Mouse (Mus musculus) heart, postnatal 0 days (tissue): ENCODE measurements around the gene Ppp1r12a. TPM values are rescaled to one million over a fixed set of nuclear protein-coding genes. Genes with fewer than 3 reads are reported as not detected.
A peak's percentile ranks its signal among the peaks of the same experiment; 100 is the strongest.

Experiments used
- ATAC-seq: fragments of 200-750 bp; cut with Nextera tagmentation; 2 replicates; pipeline ENCODE4 v1.8.0; 2017; ENCODE audit warnings: low read depth, moderate number of reproducible peaks, moderate library complexity; ENCODE audit not compliant: insufficient read depth
- DNase-seq: peaks from one replicate; pipeline ENCODE4 v3.0.0-alpha.2; 2016; ENCODE audit warnings: low spot score
- H3K27ac ChIP-seq: fragments of 300-500 bp; sonication (generic); 2 replicates; pipeline ENCODE4 v1.5.1; 2014; ENCODE audit warnings: low read depth, mild to moderate bottlenecking
- H3K27me3 ChIP-seq: fragments of 300-500 bp; sonication (generic); 2 replicates; pipeline ENCODE4 v1.6.1; 2014; ENCODE audit warnings: low read length, mixed read lengths; ENCODE audit not compliant: control insufficient read depth, insufficient read depth
- H3K36me3 ChIP-seq: fragments of 300-500 bp; sonication (generic); replicated peaks from 2 replicates; pipeline ENCODE4 v1.6.1; 2014; ENCODE audit warnings: low read length, mixed read lengths; ENCODE audit not compliant: control insufficient read depth, insufficient read depth
- H3K4me1 ChIP-seq: fragments of 300-500 bp; sonication (generic); 2 replicates; pipeline ENCODE4 v1.6.1; 2014; ENCODE audit warnings: antibody characterized with exemption; ENCODE audit not compliant: control insufficient read depth, insufficient read depth
- H3K4me2 ChIP-seq: fragments of 300-500 bp; sonication (generic); 2 replicates; pipeline ENCODE4 v1.6.1; 2014; ENCODE audit warnings: low read depth, mild to moderate bottlenecking, low read length, moderate library complexity
- H3K4me3 ChIP-seq: fragments of 300-500 bp; sonication (generic); 2 replicates; pipeline ENCODE4 v1.5.1; 2014; ENCODE audit warnings: low read depth, low read length
- H3K9ac ChIP-seq: fragments of 300-500 bp; sonication (generic); replicated peaks from 2 replicates; pipeline ENCODE4 v1.6.1; 2014; ENCODE audit warnings: low read depth, low read length, mixed read lengths
- H3K9me3 ChIP-seq: fragments of 300-500 bp; sonication (generic); replicated peaks from 2 replicates; pipeline ENCODE4 v1.6.1; 2016; ENCODE audit warnings: low read length; ENCODE audit not compliant: control insufficient read depth
- CTCF ChIP-seq: IDR thresholded peaks from 2 replicates; pipeline ENCODE4 v1.5.1; 2016; ENCODE audit warnings: antibody characterized with exemption, control low read depth, low read depth
- EP300 ChIP-seq: IDR thresholded peaks from 2 replicates; pipeline ENCODE4 v1.6.1; 2016; ENCODE audit warnings: antibody characterized with exemption, low read depth
- WGBS: fragments of 180-500 bp; shearing (Covaris S2); extraction: QIAGEN DNeasy Blood & Tissue Kit; methylation state at CpG from one replicate; pipeline ENCODE4 v1.1.7; 2014; 5-methylcytosine and 5-hydroxymethylcytosine counted together
- polyA plus RNA-seq: library from polyadenylated mRNA; unstranded; fragments of >200 nt; fragmentation: Nextera tagmentation; extraction: Ambion mirVana; gene quantifications from 2 replicates; pipeline ENCODE4 v1.2.1, GENCODE M21; 2015
- total RNA-seq: library from RNA; depleted of rRNA; stranded (reverse); fragments of >200 nt; gene quantifications from 2 replicates; pipeline ENCODE4 v1.2.3, GENCODE M21; 2014; ENCODE audit warnings: low replicate concordance

Gene Ppp1r12a
- total and polyA plus RNA-seq, 2 experiments from 2014 or later, result 78.1 to 87.8 TPM

DNA sequence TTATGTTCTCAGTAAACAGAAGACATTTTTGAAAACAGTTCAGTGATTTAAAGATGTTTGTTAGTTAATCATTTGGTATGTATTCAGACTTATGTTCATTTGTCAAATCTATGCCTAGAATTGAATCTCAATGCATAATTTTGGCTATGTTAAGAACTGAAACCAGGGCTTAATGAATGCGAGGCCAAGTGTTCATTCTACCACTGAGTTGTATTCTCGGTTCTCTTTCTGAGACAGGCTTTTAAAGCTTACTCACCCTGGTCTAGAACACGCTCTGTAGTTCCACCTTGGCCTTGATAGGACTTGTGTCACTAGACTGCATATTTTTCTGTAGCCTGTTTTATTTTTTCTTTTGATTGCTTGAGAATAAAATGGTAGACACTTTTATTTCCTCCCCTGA is 28.0 kb downstream of the Ppp1r12a start:
- H3K27ac ChIP-seq, result peak overlapping the region; percentile 17; the same call in 1 of the 2 replicates
- no peak for ATAC-seq
- H3K4me1 ChIP-seq, result peaks cover 20% of the 10 kb centered on the region
- no peak overlapping the region for H3K4me3 ChIP-seq
- H3K36me3 ChIP-seq, result no peaks in the 10 kb centered on the region
- TF ChIP-seq CTCF (no peak), EP300 (no peak)
- no peak overlapping the region for H3K9ac ChIP-seq
- no peak overlapping the region for H3K4me2 ChIP-seq
- WGBS, result 72% methylated on average over 3 of the region's 3 CpGs
- H3K9me3 ChIP-seq, result no peaks in the 10 kb centered on the region
- DNase-seq, result no peak
- no peaks in the 10 kb centered on the region for H3K27me3 ChIP-seq

DNA sequence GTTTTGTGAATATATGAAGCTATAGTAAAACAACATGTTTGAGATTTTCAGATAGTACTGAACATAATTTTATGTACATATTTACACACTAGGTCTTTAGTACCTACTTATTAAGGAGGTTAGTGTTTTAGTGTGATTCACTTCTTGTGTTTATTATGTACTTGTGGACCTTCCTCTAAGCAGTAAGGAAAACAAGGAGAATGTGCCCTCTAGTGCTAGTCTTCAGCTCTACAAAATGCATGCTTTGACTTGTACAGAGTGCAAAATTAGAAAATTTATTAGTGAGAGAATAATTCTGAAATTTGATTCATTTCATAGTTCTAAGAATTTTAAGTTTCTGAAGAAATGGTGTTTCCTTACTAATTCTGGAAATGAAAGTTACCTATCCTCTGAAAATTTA is 28.6 kb downstream of the Ppp1r12a start:
- H3K9me3 ChIP-seq, result no peaks in the 10 kb centered on the region
- H3K4me1 ChIP-seq, result peaks cover 14% of the 10 kb centered on the region
- H3K4me3 ChIP-seq, result no peak overlapping the region
- no peaks in the 10 kb centered on the region for H3K36me3 ChIP-seq
- H3K4me2 ChIP-seq, result no peak overlapping the region
- H3K27ac ChIP-seq, result no peak overlapping the region
- peak; percentile 56 for DNase-seq
- H3K27me3 ChIP-seq, result no peaks in the 10 kb centered on the region
- TF ChIP-seq EP300 (no peak), CTCF (peak; percentile 53)
- no peak overlapping the region for H3K9ac ChIP-seq
- ATAC-seq, result no peak; the same call in 1 of the 2 replicates

DNA sequence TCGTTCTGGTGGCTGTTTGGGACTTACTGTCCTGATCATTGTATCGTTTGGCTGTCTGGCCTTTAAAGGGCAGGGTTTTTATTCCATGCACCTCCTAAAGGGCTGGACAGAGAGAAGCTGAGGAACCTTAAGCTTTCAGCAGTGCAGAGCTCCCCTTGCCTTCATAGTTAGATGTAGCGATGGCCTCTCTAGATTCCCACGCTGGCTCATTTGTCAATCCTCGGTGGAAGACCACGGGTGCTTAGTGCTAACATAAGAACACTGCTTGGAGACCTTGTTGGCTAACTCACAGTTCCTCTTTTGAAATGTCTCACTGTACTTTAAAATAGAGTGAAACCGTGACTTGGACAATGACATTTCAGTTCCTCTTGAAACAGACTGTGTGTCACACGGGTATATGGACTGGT is 29.4 kb downstream of the Ppp1r12a start:
- no peak for ATAC-seq

DNA sequence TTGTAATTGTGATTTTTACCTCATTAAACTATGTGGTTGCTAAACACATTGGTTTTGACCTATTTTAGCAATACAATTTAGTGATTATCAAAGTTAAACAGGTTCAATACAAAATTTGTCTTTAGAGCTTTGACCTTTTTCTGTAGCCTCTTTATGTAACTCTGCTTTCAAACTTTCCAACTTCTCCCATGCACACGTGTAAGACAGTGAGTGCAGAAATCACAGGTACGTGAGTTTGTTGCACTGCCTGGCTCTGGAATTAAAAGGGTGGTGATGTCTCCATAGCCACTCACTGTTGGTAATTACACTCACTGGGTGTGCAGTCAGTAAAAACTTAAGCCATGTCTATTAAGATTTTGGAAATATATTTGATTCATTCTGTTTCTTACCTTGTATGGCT is 30.3 kb downstream of the Ppp1r12a start:
- H3K4me2 ChIP-seq, result no peak overlapping the region
- H3K9ac ChIP-seq, result no peak overlapping the region
- peaks cover 13% of the 10 kb centered on the region for H3K4me1 ChIP-seq
- 28% methylated on average over 2 of the region's 2 CpGs for WGBS
- DNase-seq (no peak), ATAC-seq (no peak)
- no peak overlapping the region for H3K4me3 ChIP-seq
- no peaks in the 10 kb centered on the region for H3K36me3 ChIP-seq
- H3K9me3 ChIP-seq, result no peaks in the 10 kb centered on the region
- H3K27ac ChIP-seq, result no peak overlapping the region
- no peaks in the 10 kb centered on the region for H3K27me3 ChIP-seq
- no peak for TF ChIP-seq EP300
- TF ChIP-seq CTCF, result no peak

More for the DNA sequence above, 29.4 kb downstream of the Ppp1r12a start:
- Histone ChIP-seq H3K27me3 (no peaks in the 10 kb centered on the region), H3K4me2 (peak overlapping the region; percentile 17; the same call in 1 of the 2 replicates), H3K36me3 (no peaks in the 10 kb centered on the region), H3K9ac (no peak overlapping the region), H3K4me1 (peaks cover 13% of the 10 kb centered on the region), H3K9me3 (no peaks in the 10 kb centered on the region), H3K27ac (peak overlapping the region; percentile 39; the same call in 1 of the 2 replicates), H3K4me3 (no peak overlapping the region)
- DNase-seq, result no peak
- TF ChIP-seq CTCF (no peak), EP300 (no peak)
- 38% methylated on average over 8 of the region's 8 CpGs for WGBS

DNA sequence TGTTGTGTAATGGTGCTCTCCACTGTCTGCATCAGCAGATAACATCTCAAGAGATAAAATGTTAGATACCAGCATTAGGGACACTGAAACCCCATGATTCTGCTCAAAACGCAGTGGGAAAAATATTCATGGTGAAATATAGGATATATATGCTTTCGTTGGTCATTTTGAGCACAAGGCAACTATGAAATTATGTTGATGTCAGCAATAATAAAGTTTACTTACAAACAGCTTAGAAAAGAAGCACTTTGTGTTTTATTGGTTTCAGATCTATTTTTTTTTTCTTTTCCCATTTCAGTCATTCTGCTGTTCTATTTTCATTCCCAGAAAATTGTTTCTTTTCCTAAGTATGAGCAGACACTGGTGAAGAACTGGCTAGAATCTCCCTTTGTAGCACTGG is 34.1 kb downstream of the Ppp1r12a start:
- H3K27me3 ChIP-seq, result no peaks in the 10 kb centered on the region

DNA sequence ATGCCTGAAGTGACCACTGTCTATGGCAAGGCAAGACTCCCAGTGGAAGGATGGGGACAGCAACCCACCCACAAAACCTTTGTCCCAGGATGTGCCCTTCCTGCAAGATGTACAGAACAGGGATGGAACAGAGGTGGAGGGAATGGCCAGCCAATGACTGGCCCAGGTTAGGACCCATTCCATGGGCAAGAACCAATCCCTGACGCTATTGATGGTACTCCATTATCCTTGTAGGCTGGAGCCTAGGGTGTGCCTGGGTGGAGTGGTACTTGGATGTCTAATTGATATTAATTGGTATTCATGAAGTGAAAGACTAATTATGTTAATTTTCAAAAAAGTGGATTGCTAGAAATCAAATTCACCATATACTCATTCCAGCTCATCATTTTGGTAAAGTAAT is 35.5 kb downstream of the Ppp1r12a start:
- 94% methylated on average over 1 of the region's 1 CpGs for WGBS

More for the DNA sequence above, 34.1 kb downstream of the Ppp1r12a start:
- no peaks in the 10 kb centered on the region for H3K9me3 ChIP-seq
- H3K36me3 ChIP-seq, result peaks cover 9% of the 10 kb centered on the region
- H3K4me3 ChIP-seq, result no peak overlapping the region
- TF ChIP-seq EP300 (no peak), CTCF (no peak)
- no peak for ATAC-seq
- H3K4me2 ChIP-seq, result no peak overlapping the region
- no peak overlapping the region for H3K9ac ChIP-seq
- 93% methylated on average over 2 of the region's 2 CpGs for WGBS
- DNase-seq, result no peak
- no peak overlapping the region for H3K27ac ChIP-seq
- H3K4me1 ChIP-seq, result peaks cover 5% of the 10 kb centered on the region; the same call in 1 of the 2 replicates

More for the DNA sequence above, 35.5 kb downstream of the Ppp1r12a start:
- no peak overlapping the region for H3K27ac ChIP-seq
- H3K27me3 ChIP-seq, result no peaks in the 10 kb centered on the region
- no peak overlapping the region for H3K4me3 ChIP-seq
- ATAC-seq, result no peak
- H3K9me3 ChIP-seq, result no peaks in the 10 kb centered on the region
- no peak overlapping the region for H3K4me2 ChIP-seq
- DNase-seq, result no peak
- no peak for TF ChIP-seq EP300
- H3K36me3 ChIP-seq, result peaks cover 9% of the 10 kb centered on the region
- no peak overlapping the region for H3K9ac ChIP-seq
- H3K4me1 ChIP-seq, result no peaks in the 10 kb centered on the region
